Mouse (Mus musculus) spleen, adult 12 weeks (tissue): Measurements from ENCODE around the gene Dnaja2.

ENCODE experiments used
- DNase-seq: peaks from one replicate; pipeline ENCODE4 v3.0.0; 2022; ENCODE audit warnings: low spot score

The Dnaja2 gene

DNA sequence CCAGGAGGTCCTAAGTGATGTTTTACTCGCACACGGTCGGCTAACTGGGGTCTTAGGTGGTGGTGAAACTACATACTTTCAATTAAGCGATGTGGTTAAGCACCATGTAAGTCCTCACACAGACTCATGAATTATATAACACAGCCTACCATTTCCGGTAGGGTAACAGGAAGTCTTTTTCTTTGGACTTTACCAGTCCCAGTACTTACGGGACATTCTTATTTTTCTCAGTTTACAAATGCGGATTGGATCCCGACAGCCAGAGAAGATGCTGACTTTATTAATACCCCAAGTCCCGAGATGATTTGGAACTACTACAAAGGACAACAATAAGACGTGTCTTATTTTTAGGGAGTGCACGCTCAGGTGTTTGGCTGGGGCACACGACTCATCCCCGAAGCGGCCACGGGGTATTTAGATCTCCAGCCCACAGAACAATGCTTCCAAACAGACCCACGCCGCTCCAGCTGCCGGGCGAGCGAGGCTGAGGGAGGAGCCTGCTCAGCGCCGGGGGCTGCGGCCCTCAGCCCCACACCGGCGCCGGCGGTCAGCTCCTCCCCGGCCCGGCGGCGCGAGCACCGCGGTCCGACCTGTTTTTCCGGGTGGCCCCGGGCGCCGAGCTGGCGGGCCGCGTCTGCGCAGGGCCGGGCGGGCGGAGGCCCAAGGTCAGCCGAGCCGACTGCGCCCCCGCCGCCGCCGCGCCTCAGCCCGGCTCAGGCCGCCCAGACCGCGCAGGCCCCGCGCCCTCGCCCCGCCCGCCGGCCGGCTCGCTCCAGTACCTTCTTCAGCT lies 558 bp downstream of the Dnaja2 start:
- DNase-seq: peak; percentile 4

DNA sequence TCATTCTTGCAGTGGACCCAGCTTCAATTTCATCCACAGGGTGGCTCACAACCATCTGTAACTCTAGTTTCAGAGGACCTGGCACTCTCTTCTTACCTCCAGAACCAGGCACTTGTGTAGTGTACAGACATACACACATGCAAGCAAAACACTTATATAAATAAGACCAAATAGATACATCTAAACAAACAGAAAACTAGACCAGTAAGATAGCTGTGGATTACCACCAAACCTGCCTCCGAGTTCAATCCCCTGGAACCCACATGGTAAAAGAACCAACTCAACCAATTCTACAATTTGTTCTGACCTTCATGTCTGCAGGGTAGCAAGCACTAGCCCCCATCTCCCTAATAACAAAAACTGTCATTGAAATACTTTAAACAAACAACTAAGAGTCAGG lies 3.2 kb downstream of the Dnaja2 start:
- DNase-seq: no peak

DNA sequence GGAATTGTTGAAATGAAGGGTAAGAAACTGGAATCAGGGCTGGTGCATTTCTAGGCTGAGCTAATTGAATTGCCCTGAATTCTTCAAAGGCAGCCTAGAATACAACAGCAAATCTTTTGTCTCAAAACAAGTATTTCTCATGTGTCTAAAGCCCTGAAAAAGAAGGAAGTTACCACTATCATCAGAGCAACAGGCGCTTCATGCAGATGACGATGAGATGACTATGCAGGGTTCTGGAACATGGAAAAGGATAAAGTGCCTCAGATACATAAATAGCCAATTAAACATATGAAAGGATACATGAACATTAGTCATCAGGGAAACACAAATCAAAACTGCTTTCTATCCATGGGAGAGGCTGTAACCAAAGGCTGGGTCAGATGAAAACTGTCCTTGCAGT lies 18.8 kb downstream of the Dnaja2 start:
- no peak for DNase-seq

DNA sequence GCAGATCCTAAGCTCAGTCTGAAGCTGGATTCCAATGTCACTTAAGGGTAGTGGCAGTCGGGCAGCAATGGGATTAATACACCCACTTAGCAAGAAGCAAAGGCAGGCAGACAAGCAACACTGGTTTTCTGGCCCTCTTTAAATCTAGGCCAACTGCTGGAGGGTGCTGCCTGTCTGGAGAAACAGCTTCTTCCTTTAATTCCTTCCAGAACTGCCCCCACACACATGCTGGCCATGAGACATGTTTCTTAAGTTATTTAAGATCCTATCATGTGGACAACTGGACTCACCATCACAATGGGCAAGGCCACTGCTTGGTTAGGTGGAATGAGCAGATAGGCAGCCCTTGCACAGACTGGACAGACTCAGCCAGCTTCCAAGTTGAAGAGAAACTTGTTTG lies 21.0 kb downstream of the Dnaja2 start:
- no peak for DNase-seq

DNA sequence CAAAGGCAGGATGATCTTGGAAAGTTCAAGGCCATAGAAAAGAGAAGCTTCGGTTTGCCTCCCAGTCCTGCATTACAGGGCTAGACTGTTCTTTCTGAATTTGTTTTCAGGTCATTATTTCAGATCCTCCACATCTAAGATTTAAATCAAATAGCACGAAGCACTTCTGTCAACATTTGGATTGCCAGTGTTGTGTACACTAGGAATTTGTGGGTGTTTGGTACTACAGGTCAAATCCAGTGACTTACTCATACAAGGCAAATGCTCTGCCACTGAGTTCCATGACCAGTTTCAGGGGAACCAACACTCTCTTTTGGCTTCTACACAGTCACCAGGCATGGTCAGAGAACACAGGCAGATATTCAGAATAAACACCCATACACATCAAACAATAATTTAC lies 21.7 kb downstream of the Dnaja2 start:
- no peak for DNase-seq

DNA sequence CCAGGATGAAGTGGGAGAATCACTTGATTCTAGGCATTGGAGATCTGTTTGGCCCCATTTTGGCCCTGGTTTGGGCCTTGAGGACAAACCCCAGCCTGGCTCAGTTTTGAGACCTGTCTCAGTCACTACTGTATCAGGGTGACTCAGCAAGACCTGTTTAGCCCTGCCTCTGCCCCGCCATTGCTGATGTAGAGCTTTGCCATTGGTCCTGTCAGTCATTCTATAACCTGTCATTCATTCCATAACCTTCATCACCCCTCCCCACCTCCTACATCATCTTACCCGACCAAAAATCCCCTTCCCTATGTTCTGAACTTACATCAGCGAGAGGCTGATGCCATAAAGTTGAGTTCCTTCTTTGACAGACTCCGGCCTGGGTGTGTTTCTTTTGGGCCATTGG lies 22.3 kb downstream of the Dnaja2 start:
- no peak for DNase-seq

DNA sequence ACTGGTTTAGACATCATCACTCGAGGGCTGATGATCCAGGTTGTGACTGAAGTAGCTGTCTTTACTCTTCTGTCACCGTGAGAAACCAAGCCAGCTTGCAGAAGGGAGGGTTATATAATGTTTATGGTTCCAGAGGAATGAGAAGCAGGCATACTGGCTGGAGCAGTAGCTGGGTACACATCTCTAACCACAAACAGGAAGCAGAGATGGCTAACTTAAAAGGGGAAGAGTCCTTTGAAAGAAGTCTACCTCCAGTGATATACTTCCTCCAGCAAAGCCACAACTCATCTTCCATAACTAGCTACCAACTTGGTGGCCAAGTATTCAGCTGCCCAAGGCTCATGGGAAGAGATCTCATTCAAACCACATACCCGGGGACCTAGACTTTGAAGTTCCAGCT lies 23.7 kb downstream of the Dnaja2 start:
- no peak for DNase-seq

DNA sequence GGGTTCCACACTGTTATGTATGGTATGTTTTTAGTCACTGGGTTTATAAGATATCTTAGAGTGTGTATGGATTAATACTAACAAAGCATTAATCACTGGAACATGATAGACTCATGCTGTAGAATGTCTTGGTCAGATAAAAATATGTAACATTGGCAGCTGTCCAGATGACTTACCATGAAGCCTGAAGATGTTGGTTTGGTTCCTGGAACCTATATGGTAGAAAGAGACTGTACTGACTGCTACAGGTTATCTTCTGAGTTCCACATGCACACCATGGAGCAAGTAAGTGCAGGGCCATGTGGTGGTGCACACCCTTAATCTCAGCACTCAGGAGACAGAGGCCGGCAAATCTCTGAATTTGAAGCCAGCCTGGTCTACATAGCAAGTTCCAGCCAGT lies 24.4 kb downstream of the Dnaja2 start:
- no peak for DNase-seq

DNA sequence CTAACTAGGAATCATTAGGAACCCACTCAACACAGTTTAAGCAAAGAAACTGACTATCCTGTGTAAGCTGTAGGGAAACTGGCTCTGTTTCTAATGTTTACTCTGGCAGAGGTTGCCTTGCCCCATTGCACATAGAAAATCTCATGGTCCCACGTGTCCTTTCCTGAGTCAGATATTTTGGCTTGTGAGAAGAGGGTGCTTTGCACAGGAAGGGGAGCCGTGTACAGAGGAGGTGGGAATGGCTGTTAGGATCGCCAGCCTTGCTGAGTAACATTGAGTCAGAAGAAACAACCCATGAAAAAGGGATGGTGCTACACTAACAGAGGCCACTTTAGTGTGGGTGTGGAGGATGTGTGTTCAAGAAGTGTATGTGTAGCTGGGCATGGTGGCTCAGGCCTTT lies 26.2 kb downstream of the Dnaja2 start:
- DNase-seq: no peak

DNA sequence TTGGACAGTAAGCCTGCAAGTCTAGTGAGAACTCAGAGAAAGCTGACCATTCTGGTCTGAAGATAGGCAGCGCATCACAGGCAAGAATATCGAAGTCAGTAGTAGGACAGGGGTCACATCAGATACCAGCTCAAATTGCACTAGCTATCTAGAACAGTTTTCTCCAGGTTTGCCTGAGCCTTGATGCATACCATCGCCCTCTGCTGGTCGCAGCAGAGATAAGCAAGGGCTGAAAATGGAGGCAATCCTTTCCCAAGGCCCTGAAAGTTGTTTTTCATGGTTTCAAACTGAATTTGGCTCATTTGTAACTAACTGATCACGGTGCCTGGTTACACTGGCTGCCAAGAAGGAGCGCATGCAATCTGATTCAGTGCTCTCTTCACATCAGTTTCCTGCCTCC lies 29.0 kb downstream of the Dnaja2 start:
- DNase-seq: peak; percentile 20

DNA sequence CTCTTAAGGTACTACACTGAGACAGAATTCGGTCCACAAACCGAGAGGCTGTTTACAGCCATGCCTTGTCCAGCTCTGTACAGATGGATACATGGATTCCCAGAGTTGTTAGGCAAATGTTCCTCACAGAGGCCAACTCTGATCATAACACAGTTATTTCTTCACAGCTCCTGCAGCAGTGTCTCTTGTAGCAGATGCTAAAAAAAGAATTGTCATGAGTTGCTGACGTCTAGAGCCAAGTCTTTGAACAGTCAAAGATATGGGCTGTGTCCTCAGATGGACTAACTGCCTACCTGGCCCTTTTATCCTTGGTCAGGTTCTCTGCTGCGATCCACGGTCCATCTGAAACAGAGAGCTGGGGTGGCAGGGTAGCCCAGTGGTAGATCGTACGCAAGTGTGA lies 31.1 kb downstream of the Dnaja2 start:
- DNase-seq: no peak

DNA sequence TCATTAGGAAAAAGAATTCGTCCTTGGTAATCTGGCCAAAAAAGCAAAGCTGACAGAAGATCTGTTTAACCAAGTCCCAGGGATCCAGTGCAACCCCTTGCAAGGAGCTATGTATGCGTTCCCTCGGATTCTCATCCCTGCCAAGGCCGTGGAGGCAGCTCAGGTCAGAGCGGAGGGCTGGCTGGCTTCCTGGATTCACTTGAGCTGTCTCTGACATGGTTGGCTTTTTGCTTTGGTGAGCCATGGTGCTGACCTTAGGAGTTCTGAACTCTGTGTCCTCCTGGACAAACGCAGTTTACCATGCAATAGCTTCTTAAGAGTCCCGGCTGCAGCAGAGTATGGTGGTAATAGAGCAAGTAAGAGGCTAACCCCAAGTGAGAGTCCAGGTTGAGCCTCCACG lies 33.8 kb downstream of the Dnaja2 start:
- DNase-seq: no peak

DNA sequence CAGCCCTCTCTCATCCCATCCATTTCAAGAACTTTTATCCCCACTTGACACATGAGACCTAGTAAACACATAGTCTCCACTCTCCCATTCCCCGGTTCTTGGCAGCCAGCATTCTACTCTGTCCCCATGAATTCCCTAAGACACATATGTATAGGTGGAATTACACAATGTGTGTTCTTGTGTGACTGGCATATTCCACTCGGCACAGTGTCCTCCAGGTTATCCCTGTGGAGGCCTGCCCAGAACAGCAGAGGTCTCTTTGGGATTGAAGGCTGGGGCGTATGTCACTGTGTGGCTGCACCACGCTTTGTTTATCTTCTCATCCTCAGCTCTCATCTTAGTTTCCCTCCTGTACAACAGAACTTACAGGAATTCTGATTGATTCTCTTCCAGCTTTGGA lies 34.6 kb downstream of the Dnaja2 start:
- no peak for DNase-seq

DNA sequence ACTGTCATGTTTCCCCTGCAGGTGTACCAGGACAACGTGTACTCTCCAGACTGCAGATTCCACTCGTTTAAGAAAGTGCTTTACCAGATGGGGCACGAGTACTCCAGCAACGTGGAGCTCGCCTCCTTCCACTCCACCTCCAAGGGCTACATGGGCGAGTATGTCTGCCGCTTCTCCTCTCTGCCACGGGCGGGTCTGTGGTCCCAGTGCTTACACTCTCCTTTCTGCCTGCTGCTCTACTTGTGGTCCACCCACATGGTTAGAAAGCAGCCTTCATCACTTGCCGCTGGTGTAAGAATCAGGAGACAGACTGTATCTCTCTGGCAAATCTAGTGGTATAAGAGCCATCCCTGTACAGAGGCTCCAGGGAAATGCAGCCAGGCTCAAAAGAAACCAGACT lies 37.2 kb downstream of the Dnaja2 start:
- no peak for DNase-seq

DNA sequence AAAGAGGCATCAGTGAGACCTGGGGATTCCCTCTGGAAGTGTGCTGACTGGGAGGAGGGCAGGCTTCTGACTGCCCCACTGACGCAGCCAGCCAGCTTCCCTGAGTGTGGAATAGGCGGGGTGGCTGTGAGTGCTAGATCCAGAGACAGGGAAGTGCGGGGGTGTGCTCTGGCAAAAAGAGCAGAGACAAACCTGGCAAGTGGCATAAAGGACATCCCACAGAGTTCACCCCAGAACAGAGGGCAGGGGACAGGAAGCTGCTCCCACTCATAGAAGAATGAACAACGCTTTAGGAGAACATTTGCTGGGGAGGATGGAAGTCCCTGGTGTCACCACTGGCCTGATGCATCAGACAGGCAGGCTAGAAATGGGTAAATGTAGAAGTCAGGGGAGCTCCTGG lies 37.8 kb downstream of the Dnaja2 start:
- DNase-seq: no peak

DNA sequence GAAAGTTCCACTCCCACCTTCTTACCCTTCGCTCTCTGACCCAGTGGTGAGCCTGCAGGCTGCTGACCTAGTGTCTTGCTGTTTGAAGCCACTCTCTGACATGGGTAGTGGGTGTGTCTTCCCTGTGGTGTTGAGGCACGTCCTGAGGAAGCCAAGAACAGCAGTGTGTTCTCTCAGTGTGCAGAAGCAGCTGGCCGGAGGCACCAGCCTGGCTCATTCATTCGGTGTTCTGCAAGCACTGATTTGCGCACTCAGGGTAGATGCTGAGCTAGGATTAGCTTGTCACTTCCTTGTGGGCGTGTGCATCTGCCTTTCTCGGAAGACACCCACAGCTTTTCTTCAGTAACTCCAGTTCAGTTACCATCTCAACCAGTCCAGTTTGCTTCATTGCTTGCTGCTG lies 39.8 kb downstream of the Dnaja2 start:
- no peak for DNase-seq

DNA sequence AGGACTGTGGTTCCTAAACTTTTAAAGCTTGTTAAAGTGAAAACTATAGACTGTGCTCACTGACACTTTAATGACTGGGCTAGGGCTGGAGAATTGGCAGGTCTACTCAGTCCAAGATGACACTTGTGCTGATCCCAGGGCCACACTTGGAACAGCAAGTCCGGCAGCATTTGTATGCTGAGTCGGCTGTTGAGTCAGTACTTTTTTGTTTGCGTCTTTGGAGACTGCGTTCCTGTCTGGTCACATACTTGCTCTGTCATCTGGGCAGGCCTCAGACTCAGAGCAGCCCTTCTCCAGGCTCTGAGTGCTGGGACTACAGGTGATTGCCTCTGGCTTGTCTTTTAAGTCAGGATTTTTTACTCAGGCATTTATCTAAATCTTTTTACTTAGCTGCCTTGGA lies 41.9 kb downstream of the Dnaja2 start:
- no peak for DNase-seq

DNA sequence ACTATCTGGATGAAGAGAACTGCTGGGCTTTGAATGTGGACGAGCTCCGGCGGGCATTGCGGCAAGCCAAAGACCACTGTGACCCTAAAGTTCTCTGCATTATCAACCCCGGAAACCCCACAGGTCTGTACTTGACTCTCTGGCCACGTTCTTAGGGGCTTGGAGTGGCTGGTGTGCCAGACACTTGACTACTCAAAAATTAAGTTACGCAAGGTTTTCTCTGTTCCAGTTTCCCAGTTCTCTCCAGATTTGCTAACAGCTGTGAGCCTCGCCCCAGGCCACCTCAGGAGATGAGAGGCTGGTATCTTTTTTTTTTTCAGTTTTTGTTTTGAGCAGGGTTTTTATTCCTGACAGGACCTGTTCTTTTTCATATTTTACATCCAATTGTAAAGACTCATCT lies 42.9 kb downstream of the Dnaja2 start:
- no peak for DNase-seq

DNA sequence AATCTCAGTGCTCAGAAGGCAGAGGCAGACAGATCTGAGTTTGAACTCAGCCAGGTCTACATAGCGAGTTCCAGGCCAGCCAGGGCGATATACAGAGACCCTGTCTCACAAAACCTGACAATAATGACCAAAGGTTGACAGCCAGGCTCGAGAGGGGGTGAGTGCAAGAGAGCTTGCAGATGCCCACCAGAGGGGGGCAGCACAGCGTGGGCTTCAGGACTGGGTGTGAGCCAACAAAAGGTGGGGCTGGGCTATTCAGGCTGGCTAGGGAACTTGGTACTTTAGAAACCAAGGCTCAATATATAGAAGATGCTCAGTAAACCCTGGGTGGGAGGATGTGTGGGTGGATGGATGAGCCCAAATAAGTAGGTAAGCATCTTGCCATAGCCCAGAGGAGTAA lies 46.5 kb downstream of the Dnaja2 start:
- no peak for DNase-seq

DNA sequence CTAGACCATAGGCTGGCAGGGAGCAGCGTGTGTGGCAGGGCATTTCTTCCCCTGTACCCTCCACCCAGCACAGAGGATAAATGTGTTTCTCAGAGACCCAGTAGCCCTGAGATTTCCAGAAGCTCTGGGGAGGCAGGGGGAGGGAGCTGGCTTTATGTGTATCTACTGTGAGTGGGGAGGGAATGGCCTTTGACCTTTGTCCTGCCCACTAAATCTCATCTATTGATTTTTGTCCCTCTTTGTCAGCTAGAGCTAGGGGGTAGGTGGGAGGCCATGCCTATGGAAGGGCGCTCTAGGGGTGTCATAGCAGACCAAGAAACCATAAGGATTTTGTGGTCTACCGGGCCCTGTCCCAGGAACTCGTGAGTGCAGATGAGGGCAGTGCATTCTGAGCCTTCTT lies 48.5 kb downstream of the Dnaja2 start:
- DNase-seq: no peak

DNA sequence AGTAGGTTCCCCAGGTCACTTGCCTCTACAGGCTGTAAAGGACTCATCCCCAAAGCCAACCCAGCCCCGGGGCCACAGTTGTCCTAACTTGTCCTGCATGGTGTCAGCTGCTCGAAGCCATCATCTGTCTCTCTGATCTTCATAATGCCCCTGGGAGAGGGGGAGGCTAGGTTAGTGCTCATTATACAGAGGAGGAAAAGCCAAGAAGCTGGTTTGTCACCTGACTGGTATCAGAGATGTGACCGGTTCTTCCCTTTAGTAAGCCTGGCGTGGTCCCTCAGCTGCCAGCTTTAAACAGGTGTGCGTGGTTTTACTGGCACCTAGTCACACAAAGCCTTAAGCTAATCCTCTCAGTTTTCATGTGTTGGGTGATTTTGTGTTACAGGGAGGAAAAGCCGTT lies 50.4 kb downstream of the Dnaja2 start:
- DNase-seq: no peak

DNA sequence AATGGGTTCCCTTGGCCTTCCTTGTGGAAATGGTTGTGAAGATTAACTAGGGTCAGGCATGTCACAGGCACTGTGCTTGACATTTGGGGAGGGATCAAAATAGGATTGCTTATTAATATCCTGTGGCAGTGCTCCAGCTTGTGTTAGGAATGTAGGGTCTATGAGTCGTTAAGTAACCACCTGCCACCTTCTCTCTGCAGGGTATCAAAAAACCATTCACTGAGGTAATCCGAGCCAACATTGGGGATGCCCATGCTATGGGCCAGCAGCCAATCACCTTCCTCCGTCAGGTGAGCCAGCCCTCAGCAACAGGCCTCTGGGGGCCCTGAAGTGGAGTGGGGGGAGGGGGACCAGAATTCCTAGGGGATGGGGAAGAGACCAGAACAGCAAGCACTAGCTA lies 52.1 kb downstream of the Dnaja2 start:
- no peak for DNase-seq

DNA sequence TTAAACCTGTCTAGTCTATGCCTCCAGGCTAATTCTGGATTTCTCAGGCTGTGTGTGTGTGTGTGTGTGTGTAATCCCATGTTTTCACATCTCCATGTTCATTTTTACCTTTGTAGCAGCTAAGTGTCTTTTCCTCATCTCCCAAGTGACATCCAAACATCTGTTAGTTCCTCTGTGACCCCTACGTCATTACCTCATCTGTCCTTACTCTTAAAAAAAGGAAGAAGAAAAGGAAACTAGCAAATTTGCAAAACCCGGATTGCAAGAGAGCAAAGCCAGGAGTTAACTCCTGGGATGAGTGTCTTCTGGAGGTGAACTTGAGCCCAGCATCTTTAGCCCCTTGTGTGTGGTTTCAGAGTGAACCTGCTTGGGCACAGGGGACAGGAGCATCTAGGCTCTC lies 52.8 kb downstream of the Dnaja2 start:
- no peak for DNase-seq

DNA sequence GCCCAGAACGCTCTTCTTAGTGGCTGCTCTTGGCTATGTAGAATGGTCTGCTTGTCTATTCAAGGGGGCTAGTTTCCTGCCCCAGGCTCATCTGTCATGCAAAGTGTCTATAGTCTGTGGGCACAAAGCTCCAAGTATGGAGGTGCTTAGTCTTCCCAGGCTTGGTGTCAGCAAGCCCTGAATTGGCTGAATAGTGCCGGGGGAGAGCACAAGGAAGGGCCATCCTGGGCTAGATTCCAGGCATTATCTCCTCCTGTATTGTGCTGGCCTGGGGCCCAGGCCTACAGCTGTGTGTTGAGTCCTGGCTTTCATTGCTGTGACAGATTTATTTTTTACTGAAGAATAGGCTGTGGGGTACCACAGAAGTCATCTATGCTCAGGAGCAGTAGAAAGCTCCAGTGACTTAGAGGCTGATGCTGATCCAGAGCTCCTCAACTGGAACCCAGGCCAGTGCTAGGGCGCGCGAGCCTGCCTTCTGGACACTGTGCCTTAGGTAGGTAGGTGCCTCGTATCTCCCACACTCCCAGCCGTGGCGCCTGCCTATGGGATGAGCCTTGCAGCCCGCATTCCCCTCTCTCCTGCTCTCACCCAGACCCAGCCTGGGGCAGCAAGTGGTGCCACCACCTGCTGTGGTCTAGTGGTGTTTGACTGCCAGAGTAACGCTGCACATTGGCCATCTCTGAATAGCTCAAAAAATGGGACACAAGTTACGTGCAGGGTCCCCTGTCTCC lies 54.0 kb downstream of the Dnaja2 start:
- no peak for DNase-seq
